Mouse (Mus musculus) limb, embryonic 13.5 days (tissue): Measurements from ENCODE around the gene Fut11. TPM values are rescaled to one million over a fixed set of nuclear protein-coding genes. Genes with fewer than 3 reads are reported as not detected.
A peak's percentile ranks its signal among the peaks of the same experiment; 100 is the strongest.

ENCODE experiments used
- ATAC-seq: fragments of 200-750 bp; cut with Nextera tagmentation; 2 replicates; pipeline ENCODE4 v1.8.0; 2017; ENCODE audit warnings: low read depth, moderate number of reproducible peaks, moderate TSS enrichment; ENCODE audit not compliant: low FRiP score
- H3K27ac ChIP-seq: fragments of 300-500 bp; sonication (generic); 2 replicates; pipeline ENCODE4 v1.5.1; 2015; ENCODE audit warnings: inconsistent platforms, mild to moderate bottlenecking, moderate library complexity
- H3K27me3 ChIP-seq: fragments of 300-500 bp; sonication (generic); 2 replicates; pipeline ENCODE4 v1.6.1; 2015; ENCODE audit warnings: mild to moderate bottlenecking, inconsistent platforms
- H3K36me3 ChIP-seq: fragments of 300-500 bp; sonication (generic); 2 replicates; pipeline ENCODE4 v1.6.1; 2015; ENCODE audit warnings: inconsistent platforms, mild to moderate bottlenecking, moderate library complexity
- H3K4me1 ChIP-seq: fragments of 300-500 bp; sonication (generic); 2 replicates; pipeline ENCODE4 v1.6.1; 2015; ENCODE audit warnings: inconsistent platforms
- H3K4me2 ChIP-seq: fragments of 300-500 bp; sonication (generic); replicated peaks from 2 replicates; pipeline ENCODE4 v1.6.1; 2015; ENCODE audit warnings: inconsistent platforms, mild to moderate bottlenecking, moderate library complexity
- H3K4me3 ChIP-seq: fragments of 300-500 bp; sonication (generic); 2 replicates; pipeline ENCODE4 v1.5.1; 2015; ENCODE audit warnings: moderate library complexity, mild to moderate bottlenecking, inconsistent platforms
- H3K9ac ChIP-seq: fragments of 300-500 bp; sonication (generic); 2 replicates; pipeline ENCODE4 v1.6.1; 2015; ENCODE audit warnings: mild to moderate bottlenecking, inconsistent platforms
- H3K9me3 ChIP-seq: fragments of 300-500 bp; sonication (generic); 2 replicates; pipeline ENCODE4 v1.6.1; 2016; ENCODE audit warnings: inconsistent platforms
- WGBS: fragments of 180-500 bp; shearing (Covaris S2); methylation state at CpG from one replicate; pipeline ENCODE4 v1.1.7; 2015; 5-methylcytosine and 5-hydroxymethylcytosine counted together
- polyA plus RNA-seq: library from polyadenylated mRNA; unstranded; fragments of >200 nt; fragmentation: Nextera tagmentation; extraction: Ambion mirVana; gene quantifications from 2 replicates; pipeline ENCODE4 v1.2.1, GENCODE M21; 2015

The Fut11 gene
- polyA plus RNA-seq, 1 experiment from 2014 or later: 28.5 TPM

DNA sequence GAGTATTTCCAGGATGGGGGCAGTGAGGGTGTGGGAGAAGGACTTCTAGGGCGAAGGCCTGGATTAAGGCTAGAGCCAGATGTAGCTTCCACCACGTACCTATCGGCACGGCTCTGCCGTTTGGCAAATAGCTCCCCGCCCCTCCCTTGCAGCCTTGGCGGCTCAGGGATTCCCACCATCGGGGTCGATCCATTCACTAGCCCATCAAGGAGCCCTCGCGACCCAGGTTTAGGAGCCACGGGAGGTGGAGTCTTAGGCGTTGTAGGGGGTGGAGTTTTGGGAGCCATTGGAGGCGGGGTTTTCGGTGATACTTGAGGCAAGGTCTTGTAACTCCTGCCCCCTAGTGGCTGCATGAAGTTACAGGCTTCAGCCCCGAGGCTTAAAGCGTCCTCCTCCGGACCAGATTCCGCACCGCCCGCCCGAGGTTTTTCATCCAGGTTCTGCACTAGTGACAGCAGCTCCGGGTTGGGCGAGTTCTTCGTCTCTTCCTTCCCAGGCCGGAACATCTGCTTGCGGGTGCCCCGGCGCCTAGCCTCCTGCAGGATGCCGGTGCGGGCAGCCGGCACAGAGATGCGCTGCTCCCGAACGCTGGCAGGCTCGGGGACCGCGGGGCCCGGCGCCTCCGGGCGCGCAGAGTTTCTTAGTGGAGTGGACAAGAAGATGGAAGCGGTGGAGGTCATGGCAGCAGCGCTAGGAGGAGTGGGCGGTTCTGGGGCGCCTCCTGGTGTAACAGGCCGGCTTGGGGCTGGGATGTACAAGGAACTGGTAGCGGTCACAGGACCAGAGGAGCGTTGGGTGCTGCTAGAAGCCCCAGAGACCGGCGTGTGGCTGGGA is 33.7 kb upstream of the Fut11 start:
- H3K27ac ChIP-seq: peak overlapping the region; percentile 95
- 2% methylated on average over 52 of the region's 52 CpGs for WGBS
- peak; percentile 82 for ATAC-seq
- peak overlapping the region; percentile 71 for H3K4me3 ChIP-seq
- H3K9me3 ChIP-seq: no peaks in the 10 kb centered on the region
- H3K9ac ChIP-seq: peak overlapping the region; percentile 83
- peaks cover 41% of the 10 kb centered on the region for H3K4me1 ChIP-seq
- H3K27me3 ChIP-seq: peaks cover 3% of the 10 kb centered on the region; the same call in 1 of the 2 replicates
- H3K36me3 ChIP-seq: no peaks in the 10 kb centered on the region
- H3K4me2 ChIP-seq: peak overlapping the region; percentile 86

DNA sequence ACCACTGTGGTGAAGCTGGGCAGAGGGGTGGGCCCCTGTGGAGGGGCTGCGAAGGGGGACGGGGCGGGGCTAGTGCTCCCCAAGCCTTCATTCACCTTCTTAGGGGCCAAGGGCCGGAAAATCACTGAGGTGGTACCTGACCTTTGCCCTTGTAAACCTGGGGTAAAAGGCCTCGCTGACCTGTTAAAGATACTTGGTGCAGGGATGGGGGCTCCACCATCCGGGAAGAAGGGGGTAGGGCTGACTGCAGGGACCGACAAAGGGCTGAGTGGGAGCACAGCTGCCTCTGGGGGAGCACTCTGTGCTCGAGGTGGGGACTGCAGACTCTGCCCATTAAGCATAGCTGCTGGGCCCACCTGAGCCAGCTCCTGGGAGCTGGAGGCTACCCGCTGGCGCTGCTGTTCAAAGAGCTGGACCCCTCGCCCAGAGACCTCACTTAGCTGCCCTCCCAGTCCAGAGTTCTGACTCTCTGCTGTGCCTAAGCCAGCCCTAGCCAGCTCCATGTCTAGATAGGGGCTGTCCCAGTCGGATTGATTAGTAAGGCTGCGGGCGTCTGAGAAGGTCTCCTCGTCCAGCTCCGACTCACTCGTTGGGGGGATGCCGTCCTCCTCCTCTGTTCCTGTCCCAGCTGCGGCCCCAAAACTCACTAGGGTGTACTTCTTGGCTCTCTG is 33.0 kb upstream of the Fut11 start:
- WGBS: 7% methylated on average over 16 of the region's 19 CpGs
- peak overlapping the region; percentile 95 for H3K27ac ChIP-seq
- peak; percentile 20; the same call in 1 of the 2 replicates for ATAC-seq

GRCm38 (mm10) chr14:20662740-20663139 is 32.0 kb upstream of the Fut11 start:
- peak overlapping the region; percentile 86 for H3K4me2 ChIP-seq
- no peak overlapping the region for H3K27ac ChIP-seq
- H3K9ac ChIP-seq: peak overlapping the region; percentile 83; the same call in 1 of the 2 replicates
- no peaks in the 10 kb centered on the region for H3K36me3 ChIP-seq
- peaks cover 41% of the 10 kb centered on the region for H3K4me1 ChIP-seq
- 83% methylated on average over 3 of the region's 3 CpGs for WGBS
- H3K27me3 ChIP-seq: peaks cover 8% of the 10 kb centered on the region; the same call in 1 of the 2 replicates
- H3K9me3 ChIP-seq: no peaks in the 10 kb centered on the region
- H3K4me3 ChIP-seq: peak overlapping the region; percentile 71
- no peak for ATAC-seq

More for the DNA sequence above, 33.0 kb upstream of the Fut11 start:
- peaks cover 8% of the 10 kb centered on the region; the same call in 1 of the 2 replicates for H3K27me3 ChIP-seq
- H3K9me3 ChIP-seq: no peaks in the 10 kb centered on the region
- H3K4me3 ChIP-seq: peak overlapping the region; percentile 71
- no peaks in the 10 kb centered on the region for H3K36me3 ChIP-seq
- H3K4me2 ChIP-seq: peak overlapping the region; percentile 86
- peak overlapping the region; percentile 83 for H3K9ac ChIP-seq
- peaks cover 41% of the 10 kb centered on the region for H3K4me1 ChIP-seq

DNA sequence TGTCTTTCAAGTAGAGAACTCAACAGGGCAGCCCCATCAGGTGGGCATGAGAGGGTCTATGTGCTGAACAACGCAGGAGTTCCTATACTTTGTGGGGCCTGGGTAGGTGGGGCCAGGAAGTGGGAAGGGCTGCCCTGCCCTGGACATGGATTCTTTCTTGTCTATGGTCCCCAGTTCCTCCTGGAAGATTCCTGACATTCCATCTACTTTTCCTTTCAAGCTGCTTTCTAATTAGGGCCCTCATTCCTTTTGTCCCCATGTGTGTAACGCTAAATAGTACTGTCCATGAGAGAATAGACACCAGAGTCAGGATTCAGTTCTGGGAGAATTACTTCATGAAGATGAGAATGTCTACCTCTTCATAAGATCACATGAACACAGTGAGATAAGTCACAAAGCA is 31.2 kb upstream of the Fut11 start:
- peak overlapping the region; percentile 31 for H3K9ac ChIP-seq
- H3K36me3 ChIP-seq: no peaks in the 10 kb centered on the region
- peaks cover 41% of the 10 kb centered on the region for H3K4me1 ChIP-seq
- peak overlapping the region; percentile 71 for H3K4me3 ChIP-seq
- H3K27me3 ChIP-seq: peaks cover 16% of the 10 kb centered on the region
- H3K9me3 ChIP-seq: no peaks in the 10 kb centered on the region
- peak overlapping the region; percentile 41 for H3K4me2 ChIP-seq
- peak overlapping the region; percentile 79; the same call in 1 of the 2 replicates for H3K27ac ChIP-seq
- no peak for ATAC-seq
- 58% methylated on average over 2 of the region's 2 CpGs for WGBS

GRCm38 (mm10) chr14:20664436-20664835 is 30.3 kb upstream of the Fut11 start:
- H3K4me2 ChIP-seq: peak overlapping the region; percentile 41
- no peaks in the 10 kb centered on the region for H3K9me3 ChIP-seq
- H3K27ac ChIP-seq: peak overlapping the region; percentile 79
- H3K4me3 ChIP-seq: peak overlapping the region; percentile 71
- peak; percentile 39 for ATAC-seq
- no peaks in the 10 kb centered on the region for H3K36me3 ChIP-seq
- peaks cover 21% of the 10 kb centered on the region for H3K27me3 ChIP-seq
- peak overlapping the region; percentile 43; the same call in 1 of the 2 replicates for H3K9ac ChIP-seq
- 41% methylated on average over 3 of the region's 3 CpGs for WGBS
- peaks cover 41% of the 10 kb centered on the region for H3K4me1 ChIP-seq

DNA sequence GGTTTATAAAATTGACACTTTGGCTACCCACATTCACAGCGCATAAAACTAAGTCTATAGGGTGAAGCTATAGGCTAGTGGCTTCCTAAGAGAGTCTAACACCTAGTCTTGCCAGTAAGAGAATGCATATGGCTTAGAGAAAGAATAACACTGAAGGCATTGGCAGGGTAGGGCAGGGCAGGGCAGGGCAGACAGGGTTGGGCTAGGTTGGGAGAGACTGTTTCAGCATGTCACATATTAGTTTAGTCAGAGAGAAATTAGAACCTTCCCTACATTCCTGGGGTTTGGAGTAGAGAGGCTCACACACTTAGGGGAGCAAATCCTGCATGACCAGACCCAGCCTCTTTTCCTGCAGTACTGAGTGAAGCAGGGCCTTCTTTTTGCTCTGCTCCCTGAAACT is 27.3 kb upstream of the Fut11 start:
- H3K27ac ChIP-seq: no peak overlapping the region

DNA sequence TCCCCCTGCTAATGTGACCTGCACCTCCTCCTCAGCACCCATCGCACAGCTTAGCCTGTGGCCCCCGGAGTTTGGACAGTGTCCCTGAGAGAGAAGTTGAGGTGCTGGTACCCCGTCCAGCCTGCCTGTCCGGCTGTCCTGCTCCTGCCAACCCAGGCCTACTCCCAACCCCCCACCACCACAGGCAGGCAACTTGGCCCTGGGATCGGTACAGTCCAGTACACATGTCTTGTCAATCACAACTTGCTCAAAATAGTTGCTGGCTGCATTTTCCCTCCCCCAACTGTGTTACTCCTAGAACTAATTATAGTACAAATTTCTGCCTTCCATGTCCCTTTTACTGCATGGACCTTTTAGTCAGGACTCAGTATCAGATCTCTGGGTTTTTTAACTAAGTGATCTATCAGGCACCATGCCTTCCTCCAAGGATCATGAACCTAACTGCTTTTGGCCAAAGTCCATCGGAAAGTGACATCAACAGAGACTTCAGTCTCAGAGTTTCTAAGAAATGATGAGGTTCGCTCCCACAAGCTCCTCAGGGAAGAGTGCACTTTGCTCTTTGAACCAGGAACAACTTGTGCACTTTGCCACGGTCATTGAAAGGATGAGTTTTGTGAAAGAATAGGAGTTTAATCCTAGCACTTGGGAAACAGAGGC is 26.5 kb upstream of the Fut11 start, which contains the start of gene Synpo2l:
TSS of gene Synpo2l (minus strand) at position 201 of the 657 bp plus-strand sequence.
- peak; percentile 55; the same call in 1 of the 2 replicates for ATAC-seq
- H3K27ac ChIP-seq: no peak within 1 kb of the TSS
- peaks cover 24% of the 10 kb centered on the region for H3K27me3 ChIP-seq
- no peak within 1 kb of the TSS for H3K4me3 ChIP-seq
- 82% methylated on average over 8 of the region's 8 CpGs for WGBS
- no peaks in the 10 kb centered on the region; the same call in 1 of the 2 replicates for H3K36me3 ChIP-seq
- no peak within 1 kb of the TSS for H3K9ac ChIP-seq
- H3K4me1 ChIP-seq: peaks cover 17% of the 10 kb centered on the region
- H3K9me3 ChIP-seq: no peaks in the 10 kb centered on the region
- H3K4me2 ChIP-seq: no peak within 1 kb of the TSS

More for the DNA sequence above, 27.3 kb upstream of the Fut11 start:
- Histone ChIP-seq H3K4me3 (no peak overlapping the region), H3K27me3 (peaks cover 24% of the 10 kb centered on the region), H3K9ac (no peak overlapping the region), H3K4me2 (no peak overlapping the region), H3K36me3 (no peaks in the 10 kb centered on the region; the same call in 1 of the 2 replicates), H3K4me1 (peaks cover 24% of the 10 kb centered on the region), H3K9me3 (no peaks in the 10 kb centered on the region)
- 72% methylated on average over 1 of the region's 1 CpGs for WGBS
- ATAC-seq: no peak

DNA sequence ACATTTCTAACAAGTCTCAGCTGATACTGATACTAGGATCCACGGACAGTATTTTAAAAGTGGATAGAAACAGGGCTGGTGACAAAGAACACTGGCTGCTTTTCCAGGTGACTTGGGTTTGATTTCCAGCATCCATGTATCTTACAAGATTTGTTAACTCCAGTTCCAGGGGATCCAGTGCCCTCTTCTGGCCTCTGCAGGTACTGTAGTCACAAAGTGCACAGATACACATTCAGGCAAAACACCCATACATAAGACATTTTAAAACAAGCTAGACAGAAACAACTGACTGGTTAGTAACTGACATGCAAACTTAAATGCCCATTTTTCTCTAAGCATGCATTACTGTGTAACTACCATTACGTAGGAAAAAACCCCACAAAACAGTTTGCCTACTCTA is 21.8 kb upstream of the Fut11 start:
- no peak for ATAC-seq
- Histone ChIP-seq H3K4me3 (no peak overlapping the region), H3K4me2 (peak overlapping the region; percentile 7; the same call in 1 of the 2 replicates), H3K36me3 (peaks cover 24% of the 10 kb centered on the region), H3K27ac (no peak overlapping the region), H3K4me1 (peaks cover 16% of the 10 kb centered on the region), H3K9me3 (no peaks in the 10 kb centered on the region), H3K9ac (no peak overlapping the region), H3K27me3 (peaks cover 14% of the 10 kb centered on the region)
- 92% methylated on average over 2 of the region's 2 CpGs for WGBS

DNA sequence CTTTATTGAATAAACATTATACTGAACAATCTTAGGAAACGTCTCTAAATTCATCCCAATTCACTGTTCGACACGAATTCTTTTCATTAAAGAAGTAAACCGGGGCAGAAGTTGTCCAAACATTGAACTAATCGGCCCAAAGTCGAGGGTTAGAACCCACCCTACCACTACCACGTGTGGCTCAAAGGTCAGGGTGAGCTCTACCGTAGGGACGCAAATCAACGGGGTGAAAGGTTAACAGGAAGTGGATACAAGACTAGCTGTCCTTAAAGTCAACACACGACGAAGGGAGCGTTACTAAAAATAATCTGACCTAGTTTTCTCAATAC is 21.1 kb upstream of the Fut11 start:
- H3K27ac ChIP-seq: peak overlapping the region; percentile 96
- peak overlapping the region; percentile 71 for H3K4me2 ChIP-seq
- peak overlapping the region; percentile 57 for H3K9ac ChIP-seq
- WGBS: 13% methylated on average over 13 of the region's 13 CpGs
- ATAC-seq: peak; percentile 45
- peaks cover 7% of the 10 kb centered on the region; the same call in 1 of the 2 replicates for H3K27me3 ChIP-seq
- no peaks in the 10 kb centered on the region for H3K9me3 ChIP-seq
- peaks cover 16% of the 10 kb centered on the region for H3K4me1 ChIP-seq
- peaks cover 31% of the 10 kb centered on the region for H3K36me3 ChIP-seq
- peak overlapping the region; percentile 82 for H3K4me3 ChIP-seq

GRCm38 (mm10) chr14:20674064-20674833 is 20.5 kb upstream of the Fut11 start, which contains the start of gene Sec24c:
Gene Sec24c (plus strand): TSS chr14:20674308.
- Histone ChIP-seq H3K9ac (peak within 1 kb of the TSS; percentile 84), H3K4me3 (peak within 1 kb of the TSS; percentile 82), H3K4me1 (peaks cover 16% of the 10 kb centered on the region), H3K9me3 (no peaks in the 10 kb centered on the region), H3K27me3 (peaks cover 3% of the 10 kb centered on the region; the same call in 1 of the 2 replicates), H3K27ac (peak within 1 kb of the TSS; percentile 96), H3K4me2 (peak within 1 kb of the TSS; percentile 89), H3K36me3 (peaks cover 37% of the 10 kb centered on the region)
- peak; percentile 95 for ATAC-seq
- 3% methylated on average over 43 of the region's 43 CpGs for WGBS

GRCm38 (mm10) chr14:20677906-20678305 is 16.9 kb upstream of the Fut11 start:
- peaks cover 16% of the 10 kb centered on the region for H3K4me1 ChIP-seq
- H3K27ac ChIP-seq: no peak overlapping the region
- H3K9ac ChIP-seq: no peak overlapping the region
- WGBS: 94% methylated on average over 4 of the region's 4 CpGs
- H3K4me3 ChIP-seq: no peak overlapping the region
- H3K4me2 ChIP-seq: no peak overlapping the region
- ATAC-seq: no peak
- no peaks in the 10 kb centered on the region for H3K9me3 ChIP-seq
- H3K36me3 ChIP-seq: peaks cover 73% of the 10 kb centered on the region
- H3K27me3 ChIP-seq: no peaks in the 10 kb centered on the region
